In the genomic region with DNA sequence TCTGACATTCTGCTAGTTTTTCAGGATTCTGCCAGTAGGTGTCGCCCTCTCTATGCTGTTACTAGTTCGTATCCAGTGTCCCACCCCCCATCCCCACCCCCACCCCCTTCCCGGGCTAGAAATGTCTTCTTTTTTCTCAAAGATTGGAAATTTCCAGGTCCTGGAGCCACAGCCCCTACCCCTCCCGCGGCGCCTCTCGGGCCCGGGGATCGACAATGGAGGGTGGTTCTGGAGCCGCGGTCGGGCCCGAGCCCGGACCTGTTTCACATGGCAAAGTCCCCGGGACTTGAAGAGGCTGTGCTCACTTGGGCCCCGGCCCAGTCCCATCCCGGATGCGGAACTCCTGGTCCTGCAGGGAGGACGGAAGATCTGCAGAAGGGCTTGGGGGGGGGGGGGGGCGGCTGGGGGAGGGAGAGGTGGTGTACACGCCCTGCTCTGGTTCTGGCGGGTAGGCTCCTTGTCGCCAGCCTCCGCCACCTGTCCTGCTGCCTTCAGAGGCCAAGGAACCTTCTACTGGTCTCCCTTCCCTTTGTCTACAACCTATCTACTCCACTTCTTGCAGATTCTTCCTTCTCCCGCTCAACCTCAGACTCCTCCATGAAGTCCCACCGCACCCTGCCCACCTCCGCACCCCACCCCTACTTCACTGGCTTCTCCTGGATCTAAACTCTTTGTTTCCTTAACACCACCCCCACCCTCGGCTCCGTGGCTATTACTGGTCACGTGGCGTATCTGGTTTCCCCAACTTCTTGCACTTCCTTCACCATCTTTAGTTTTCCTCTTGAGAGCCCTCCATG, we compare ENCODE assay signal across 8 mouse cellular contexts. TPM values are rescaled to one million over a fixed set of nuclear protein-coding genes. Genes with fewer than 3 reads are reported as not detected.
A peak's percentile ranks its signal among the peaks of the same experiment; 100 is the strongest.
DNase-seq lines count a peak whose midpoint lies in the region; ATAC-seq lines count a peak whose summit lies in the region.

No protein-coding gene starts in this region.

- peaks cover 21% of the 10 kb centered on the region for H3K4me1 ChIP-seq in lung, embryonic 15.5 days

- peak overlapping the region; percentile 63 for H3K27ac ChIP-seq in lung, embryonic 15.5 days

- peak overlapping the region; percentile 63 for H3K9ac ChIP-seq in lung, embryonic 15.5 days

- ATAC-seq in frontal cortex, adult (ENCODE audit: low TSS enrichment), result peak; percentile 52
- peak; percentile 45 to 46 for ATAC-seq in hematopoietic stem cell, adult 5-6 weeks (replicated peaks in 1 of 2; ENCODE audit: insufficient read depth in 1 of 2, low FRiP score in 2 of 2, low TSS enrichment in 1 of 2, low read depth in 1 of 2, poor library complexity in 2 of 2, severe bottlenecking in 2 of 2)
- ATAC-seq in lung, embryonic 15.5 days (ENCODE audit: borderline replicate concordance, extremely low read depth, low FRiP score, low TSS enrichment), result peak; percentile 80

- no peaks in the 10 kb centered on the region for H3K9me3 ChIP-seq in lung, embryonic 15.5 days

- no peaks in the 10 kb centered on the region for H3K27me3 ChIP-seq in lung, embryonic 15.5 days

- H3K4me2 ChIP-seq in lung, embryonic 15.5 days, result peak overlapping the region; percentile 65

- 5% methylated on average over 29 of the region's 31 CpGs for WGBS in lung, embryonic 15.5 days

- H3K4me3 ChIP-seq in lung, embryonic 15.5 days, result peak overlapping the region; percentile 51

- DNase-seq in MN1 (ENCODE audit: low spot score), result peak; percentile 90
- peak; percentile 82 to 84 for DNase-seq in cerebellum, adult 18-20 months
- peak; percentile 51 to 88 for DNase-seq in layer of hippocampus, adult 8-10 months (ENCODE audit: low spot score in 2 of 2)
- peak; percentile 64 for DNase-seq in ovary, postnatal 10 days (ENCODE audit: low spot score)
- DNase-seq in urinary bladder, adult 18-20 months (ENCODE audit: low spot score in 2 of 2), result peak; percentile 54 to 64

- H3K36me3 ChIP-seq in lung, embryonic 15.5 days, result no peaks in the 10 kb centered on the region

RNA-seq across cellular contexts. Expression of gene 1110038F14Rik, which starts 25.7 kb away (rescaled TPM):
- 37.7 and 49.2 TPM in 2 replicates for total RNA-seq in hematopoietic stem cell, adult 5-6 weeks (2017)
- 10 to 100 TPM; 24.1 to 33.1 (median 28.1) TPM for total RNA-seq in layer of hippocampus, adult 8-10 months (2022)
- polyA plus RNA-seq in lung, embryonic 15.5 days (2015; fragmentation: Nextera tagmentation; extraction: Ambion mirVana), result 75.5 and 79.7 TPM in 2 replicates

RNA-seq across cellular contexts. Expression of gene Zfp647, which starts 48.8 kb away (rescaled TPM):
- total RNA-seq in hematopoietic stem cell, adult 5-6 weeks (2017), result 4.4 and 9.8 TPM in 2 replicates
- 1 to 10 TPM; 5.1 to 6.3 (median 5.6) TPM for total RNA-seq in layer of hippocampus, adult 8-10 months (2022)
- polyA plus RNA-seq in lung, embryonic 15.5 days (2015; fragmentation: Nextera tagmentation; extraction: Ambion mirVana), result 14.9 TPM in 2 replicates

Comparison
In these comparisons a context has a peak if more than half of its experiments do, and no peak if none do; other contexts are left out.
1. Peak in every context shown above with its lines: DNase-seq, ATAC-seq, H3K4me3 ChIP-seq and H3K27ac ChIP-seq.